Mouse (Mus musculus): ENCODE data around the gene Slc22a18. TPM values are rescaled to one million over a fixed set of nuclear protein-coding genes. Genes with fewer than 3 reads are reported as not detected.

The Slc22a18 gene
- total and polyA plus RNA-seq, 3 experiments = 5.8 to 19.8 TPM; not detected in 1

- peaks cover 0 to 9% of the 10 kb centered on the region in 2 experiments; a peak in 2 of 4 replicates for H3K4me1 ChIP-seq (ENCODE audit: control insufficient read depth in 1 of 2, insufficient read depth in 2 of 2, low read length in 2 of 2)
- DNase-seq (ENCODE audit: low read depth, low spot score) = no peak
- no peak overlapping the region for H3K9ac ChIP-seq (ENCODE audit: control insufficient read depth, low read depth, low read length, poor library complexity, severe bottlenecking)
- H3K79me2 ChIP-seq (ENCODE audit: control insufficient read depth, insufficient read depth, low read length, poor library complexity) = no peaks in the 10 kb centered on the region
- TF ChIP-seq USF1 (IDR thresholded peaks at IDR 0.05; ENCODE audit: low read depth, low read length) (peak; percentile 65), GABPA (IDR thresholded peaks at IDR 0.05; ENCODE audit: low read depth, low read length) (no peak)
- no peak overlapping the region for H3K4me3 ChIP-seq (ENCODE audit: control insufficient read depth in 1 of 2, insufficient read depth in 1 of 2, low read depth in 2 of 2, low read length in 2 of 2)
- H3K9me3 ChIP-seq (replicated peaks; ENCODE audit: insufficient read depth, low read length) = no peaks in the 10 kb centered on the region
- H3K36me3 ChIP-seq (ENCODE audit: control insufficient read depth in 1 of 2, insufficient read depth in 2 of 2, low read length in 2 of 2) = no peaks in the 10 kb centered on the region; a peak in 1 of 4 replicates
- no peaks in the 10 kb centered on the region for H3K27me3 ChIP-seq (ENCODE audit: control insufficient read depth in 1 of 2, insufficient read depth in 2 of 2, low read length in 2 of 2)
- no peak overlapping the region for H3K27ac ChIP-seq (ENCODE audit: control insufficient read depth, low read depth, low read length)
Measured at GRCm38 (mm10) chr7:143509566-143509965, 36.0 kb downstream of the Slc22a18 start.

- Histone ChIP-seq H3K9ac (ENCODE audit: control insufficient read depth, low read depth, low read length, poor library complexity, severe bottlenecking) (no peak overlapping the region), H3K27ac (ENCODE audit: control insufficient read depth, low read depth, low read length) (no peak overlapping the region), H3K9me3 (replicated peaks; ENCODE audit: insufficient read depth, low read length) (no peaks in the 10 kb centered on the region), H3K27me3 (ENCODE audit: control insufficient read depth in 1 of 2, insufficient read depth in 2 of 2, low read length in 2 of 2) (no peaks in the 10 kb centered on the region), H3K36me3 (ENCODE audit: control insufficient read depth in 1 of 2, insufficient read depth in 2 of 2, low read length in 2 of 2) (peaks cover 0 to 2% of the 10 kb centered on the region in 2 experiments; a peak in 1 of 4 replicates), H3K4me3 (ENCODE audit: control insufficient read depth in 1 of 2, insufficient read depth in 1 of 2, low read depth in 2 of 2, low read length in 2 of 2) (no peak overlapping the region), H3K4me1 (ENCODE audit: control insufficient read depth in 1 of 2, insufficient read depth in 2 of 2, low read length in 2 of 2) (peaks cover 0 to 9% of the 10 kb centered on the region in 2 experiments; a peak in 2 of 4 replicates), H3K79me2 (ENCODE audit: control insufficient read depth, insufficient read depth, low read length, poor library complexity) (no peaks in the 10 kb centered on the region)
- TF ChIP-seq RAD21 (IDR thresholded peaks at IDR 0.05; ENCODE audit: low read depth, low read length) = peak; percentile 66
- peak; percentile 68 for TF ChIP-seq ZC3H11A (IDR thresholded peaks at IDR 0.05; ENCODE audit: low read depth, low read length)
- TF ChIP-seq SIN3A (IDR thresholded peaks at IDR 0.05; ENCODE audit: low read length) = 0 out of 2 replicates have a peak, but pooled peaks have one; percentile 26
- no peak for TF ChIP-seq MEF2A (IDR thresholded peaks at IDR 0.05; ENCODE audit: extremely low read depth, insufficient replicate concordance, low read depth, low read length, poor library complexity, severe bottlenecking)
- peak; percentile 68 for TF ChIP-seq SMC3 (IDR thresholded peaks at IDR 0.05; ENCODE audit: low read depth, low read length)
- peak in 2 of 3 experiments; percentile 39 to 67; a peak in 5 of 6 replicates for TF ChIP-seq CTCF (IDR thresholded peaks at IDR 0.05 in 2 of 3, conservative IDR thresholded peaks at IDR 0.05 in 1 of 3; ENCODE audit: control insufficient read depth in 1 of 3, insufficient read depth in 1 of 3, low read depth in 2 of 3, low read length in 3 of 3, poor library complexity in 1 of 3, severe bottlenecking in 1 of 3)
- TF ChIP-seq MYB (IDR thresholded peaks at IDR 0.05; ENCODE audit: low read depth, low read length) = no peak
- 0 out of 2 replicates have a peak, but pooled peaks have one; percentile 14 for TF ChIP-seq NELFE (IDR thresholded peaks at IDR 0.05; ENCODE audit: low read depth, low read length)
- peak; percentile 59 for DNase-seq (ENCODE audit: low read depth, low spot score)
Measured at GRCm38 (mm10) chr7:143510593-143511334, 37.2 kb downstream of the Slc22a18 start.

GRCm38 (mm10) chr7:143511335-143511712, 37.8 kb downstream of the Slc22a18 start:
- H3K79me2 ChIP-seq (ENCODE audit: control insufficient read depth, insufficient read depth, low read length, poor library complexity) = no peaks in the 10 kb centered on the region
- no peak for DNase-seq (ENCODE audit: low read depth, low spot score)
- no peaks in the 10 kb centered on the region for H3K27me3 ChIP-seq (ENCODE audit: control insufficient read depth in 1 of 2, insufficient read depth in 2 of 2, low read length in 2 of 2)
- no peaks in the 10 kb centered on the region for H3K9me3 ChIP-seq (replicated peaks; ENCODE audit: insufficient read depth, low read length)
- TF ChIP-seq EP300 (IDR thresholded peaks at IDR 0.05; ENCODE audit: low read depth in 1 of 2, low read length in 2 of 2) = 0 out of 4 replicates have a peak, but pooled peaks of 1 of the 2 experiments have one; percentile 3
- TF ChIP-seq ZKSCAN1 (IDR thresholded peaks at IDR 0.05; ENCODE audit: low read depth, low read length) = no peak
- peak; percentile 73; the same call in 1 of the 2 replicates for TF ChIP-seq POLR2AphosphoS2 (IDR thresholded peaks at IDR 0.05; ENCODE audit: low read length)
- TF ChIP-seq ZMIZ1 (IDR thresholded peaks at IDR 0.05; ENCODE audit: low read depth, low read length) = 0 out of 2 replicates have a peak, but pooled peaks have one; percentile 5
- no peak for TF ChIP-seq NRF1 (IDR thresholded peaks at IDR 0.05; ENCODE audit: insufficient read depth, low read depth, low read length, poor library complexity, severe bottlenecking)
- TF ChIP-seq HCFC1 (IDR thresholded peaks at IDR 0.05; ENCODE audit: low read depth, low read length) = no peak
- H3K4me1 ChIP-seq (ENCODE audit: control insufficient read depth in 1 of 2, insufficient read depth in 2 of 2, low read length in 2 of 2) = peaks cover 0 to 7% of the 10 kb centered on the region in 2 experiments; a peak in 2 of 4 replicates
- peaks cover 0 to 2% of the 10 kb centered on the region in 2 experiments; a peak in 1 of 4 replicates for H3K36me3 ChIP-seq (ENCODE audit: control insufficient read depth in 1 of 2, insufficient read depth in 2 of 2, low read length in 2 of 2)
- H3K4me3 ChIP-seq (ENCODE audit: control insufficient read depth in 1 of 2, insufficient read depth in 1 of 2, low read depth in 2 of 2, low read length in 2 of 2) = no peak overlapping the region
- H3K9ac ChIP-seq (ENCODE audit: control insufficient read depth, low read depth, low read length, poor library complexity, severe bottlenecking) = no peak overlapping the region
- no peak overlapping the region for H3K27ac ChIP-seq (ENCODE audit: control insufficient read depth, low read depth, low read length)
